Mouse (Mus musculus) midbrain, embryonic 16.5 days (tissue): ENCODE results near the gene Pparg. TPM values are rescaled to one million over a fixed set of nuclear protein-coding genes. Genes with fewer than 3 reads are reported as not detected.

Source experiments
- ATAC-seq: fragments of 200-750 bp; cut with Nextera tagmentation; 2 replicates; pipeline ENCODE4 v1.8.0; 2017; ENCODE audit warnings: moderate TSS enrichment
- H3K27ac ChIP-seq: fragments of 300-500 bp; sonication (generic); 2 replicates; pipeline ENCODE4 v1.5.1; 2014; ENCODE audit warnings: mild to moderate bottlenecking, low read length, mixed read lengths
- H3K27me3 ChIP-seq: fragments of 300-500 bp; sonication (generic); 2 replicates; pipeline ENCODE4 v1.6.1; 2014; ENCODE audit warnings: low read depth, low read length, mixed read lengths; ENCODE audit not compliant: control insufficient read depth, insufficient read depth
- H3K36me3 ChIP-seq: fragments of 300-500 bp; sonication (generic); 2 replicates; pipeline ENCODE4 v1.6.1; 2014; ENCODE audit warnings: mild to moderate bottlenecking, low read length, moderate library complexity, mixed read lengths; ENCODE audit not compliant: control insufficient read depth, insufficient read depth
- H3K4me1 ChIP-seq: fragments of 300-500 bp; sonication (generic); 2 replicates; pipeline ENCODE4 v1.6.1; 2014; ENCODE audit warnings: mild to moderate bottlenecking, low read length, mixed read lengths; ENCODE audit not compliant: control insufficient read depth, insufficient read depth
- H3K4me2 ChIP-seq: fragments of 300-500 bp; sonication (generic); 2 replicates; pipeline ENCODE4 v1.6.1; 2014; ENCODE audit warnings: mild to moderate bottlenecking, low read length, mixed read lengths
- H3K4me3 ChIP-seq: fragments of 300-500 bp; sonication (generic); 2 replicates; pipeline ENCODE4 v1.5.1; 2014; ENCODE audit warnings: low read depth, mild to moderate bottlenecking, low read length, moderate library complexity, mixed read lengths
- H3K9ac ChIP-seq: fragments of 300-500 bp; sonication (generic); 2 replicates; pipeline ENCODE4 v1.6.1; 2014; ENCODE audit warnings: low read depth, low read length, mixed read lengths
- H3K9me3 ChIP-seq: fragments of 300-500 bp; sonication (generic); replicated peaks from 2 replicates; pipeline ENCODE4 v1.6.1; 2014; ENCODE audit warnings: mild to moderate bottlenecking, low read length, mixed read lengths; ENCODE audit not compliant: control insufficient read depth, poor library complexity, severe bottlenecking
- WGBS: fragments of 180-500 bp; shearing (Covaris S2); extraction: QIAGEN DNeasy Blood & Tissue Kit; methylation state at CpG from one replicate; pipeline ENCODE4 v1.1.7; 2014; 5-methylcytosine and 5-hydroxymethylcytosine counted together
- polyA plus RNA-seq: library from polyadenylated mRNA; unstranded; fragments of >200 nt; fragmentation: Nextera tagmentation; extraction: Ambion mirVana; gene quantifications from 2 replicates; pipeline ENCODE4 v1.2.1, GENCODE M21; 2015

Gene Pparg
- polyA plus RNA-seq, 1 experiment from 2014 or later, result 0.39 TPM

- Histone ChIP-seq H3K9me3 (no peaks in the 10 kb centered on the region), H3K27ac (no peak overlapping the region), H3K4me3 (no peak overlapping the region), H3K36me3 (no peaks in the 10 kb centered on the region), H3K4me2 (no peak overlapping the region), H3K9ac (no peak overlapping the region), H3K4me1 (no peaks in the 10 kb centered on the region), H3K27me3 (no peaks in the 10 kb centered on the region)
- ATAC-seq, result no peak
- 50% methylated on average over 2 of the region's 2 CpGs for WGBS
Observed at GRCm38 (mm10) chr6:115465463-115465862, 104.7 kb downstream of the Pparg start.

DNA sequence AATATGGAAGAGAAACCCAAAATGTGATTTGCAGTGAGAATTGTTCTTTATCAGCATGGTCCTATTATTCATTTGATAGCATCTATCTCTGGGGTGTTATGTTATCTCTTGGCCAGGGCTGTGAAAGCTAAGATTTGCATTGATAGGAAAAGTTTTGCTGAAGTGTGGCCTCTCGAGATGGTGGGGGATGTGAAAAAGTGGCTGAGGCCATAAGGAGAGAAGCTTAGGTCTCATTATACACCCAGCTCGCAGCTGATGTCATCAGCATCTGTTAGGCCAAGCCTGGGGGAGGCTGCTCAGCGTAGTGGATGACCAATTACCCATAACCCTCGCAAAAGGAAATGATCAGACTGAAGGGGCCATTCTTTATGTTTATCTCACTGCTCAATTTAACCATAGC is 105.1 kb downstream of the Pparg start:
- Histone ChIP-seq H3K9ac (no peak overlapping the region), H3K36me3 (no peaks in the 10 kb centered on the region), H3K4me3 (no peak overlapping the region), H3K4me1 (no peaks in the 10 kb centered on the region), H3K4me2 (no peak overlapping the region), H3K27me3 (no peaks in the 10 kb centered on the region), H3K27ac (no peak overlapping the region), H3K9me3 (no peaks in the 10 kb centered on the region)
- ATAC-seq, result no peak
- WGBS, result 50% methylated on average over 4 of the region's 4 CpGs

DNA sequence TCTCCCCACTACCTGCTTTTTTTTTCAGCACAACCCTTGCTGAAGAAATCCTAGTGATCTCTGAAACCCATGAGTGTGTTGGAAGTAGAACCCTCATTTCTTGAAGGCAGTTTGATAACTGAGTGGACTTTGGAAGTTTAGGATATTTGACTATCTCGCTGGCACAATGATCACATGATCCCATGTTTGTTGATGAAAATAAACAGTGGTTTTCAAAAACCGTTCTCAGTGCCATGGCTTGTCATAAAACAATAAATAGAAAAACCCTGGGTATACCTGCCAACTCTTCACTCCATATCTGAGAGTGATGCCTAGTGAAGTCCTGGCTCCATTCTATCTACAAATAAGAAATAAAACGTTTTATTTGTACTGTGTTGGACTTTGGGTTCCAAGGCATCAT is 105.8 kb downstream of the Pparg start:
- Histone ChIP-seq H3K4me3 (no peak overlapping the region), H3K27ac (no peak overlapping the region), H3K4me1 (no peaks in the 10 kb centered on the region), H3K27me3 (no peaks in the 10 kb centered on the region), H3K4me2 (no peak overlapping the region), H3K9me3 (no peaks in the 10 kb centered on the region), H3K9ac (no peak overlapping the region), H3K36me3 (no peaks in the 10 kb centered on the region)
- ATAC-seq, result no peak
- 72% methylated on average over 3 of the region's 3 CpGs for WGBS

- Histone ChIP-seq H3K27me3 (no peaks in the 10 kb centered on the region), H3K4me1 (no peaks in the 10 kb centered on the region), H3K27ac (no peak overlapping the region), H3K4me2 (no peak overlapping the region), H3K4me3 (no peak overlapping the region), H3K36me3 (no peaks in the 10 kb centered on the region), H3K9me3 (no peaks in the 10 kb centered on the region), H3K9ac (no peak overlapping the region)
- ATAC-seq, result no peak
- 81% methylated on average over 3 of the region's 3 CpGs for WGBS
Observed at GRCm38 (mm10) chr6:115469666-115470581, 109.2 kb downstream of the Pparg start.

DNA sequence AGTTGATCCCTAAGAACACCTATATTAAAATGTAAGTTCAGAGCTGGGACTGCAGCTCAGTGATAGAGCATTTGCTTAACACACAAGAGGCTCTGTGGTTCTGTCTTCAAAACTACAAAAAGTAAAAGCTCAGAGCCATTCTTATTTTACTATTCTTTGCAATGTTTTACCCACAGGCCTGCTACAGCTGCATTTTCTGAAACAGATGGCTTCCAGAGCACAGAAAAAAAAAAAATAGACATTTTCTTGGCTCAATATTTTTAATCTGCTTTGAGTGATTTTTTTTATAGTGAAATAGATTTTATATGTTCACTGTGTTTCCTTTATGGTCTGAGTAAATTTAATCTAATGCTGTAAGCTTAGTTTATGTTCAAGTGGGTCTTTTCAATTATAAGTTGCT is 111.2 kb downstream of the Pparg start:
- H3K4me3 ChIP-seq, result no peak overlapping the region
- no peaks in the 10 kb centered on the region for H3K9me3 ChIP-seq
- H3K4me2 ChIP-seq, result no peak overlapping the region
- ATAC-seq, result no peak
- no peaks in the 10 kb centered on the region for H3K36me3 ChIP-seq
- no peaks in the 10 kb centered on the region for H3K27me3 ChIP-seq
- no peak overlapping the region for H3K27ac ChIP-seq
- no peak overlapping the region for H3K9ac ChIP-seq
- no peaks in the 10 kb centered on the region for H3K4me1 ChIP-seq

DNA sequence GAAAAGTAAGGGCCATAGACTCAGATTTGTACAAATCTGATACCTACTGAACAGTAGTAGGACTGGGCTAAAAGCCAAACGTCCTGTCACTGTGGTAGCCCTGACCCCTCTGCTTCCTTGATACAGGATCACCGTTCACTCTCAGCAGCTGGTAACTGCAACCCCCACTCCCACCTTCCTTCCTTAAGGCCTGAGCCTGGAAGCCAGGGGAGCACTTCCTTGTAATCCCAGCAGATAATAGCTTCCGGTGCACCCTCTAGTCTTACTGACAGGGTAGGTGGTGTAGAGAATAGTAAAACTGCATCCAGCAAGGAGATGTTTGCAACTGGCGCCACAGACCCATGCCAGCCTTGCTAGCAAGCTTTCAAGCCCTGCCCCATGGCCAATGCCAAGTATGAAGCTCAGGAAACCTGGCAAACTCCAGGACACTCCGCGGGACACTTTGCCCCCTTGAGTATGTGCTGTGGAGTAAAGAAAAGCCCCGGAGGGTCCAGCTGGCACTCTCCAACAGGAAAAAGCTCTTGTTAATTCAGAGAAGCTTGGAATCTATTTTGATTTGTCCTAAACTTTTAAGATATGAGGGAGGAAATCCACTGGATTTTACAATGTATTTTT is 116.4 kb downstream of the Pparg start:
- H3K4me1 ChIP-seq, result peaks cover 9% of the 10 kb centered on the region
- H3K4me2 ChIP-seq, result no peak overlapping the region
- no peaks in the 10 kb centered on the region for H3K36me3 ChIP-seq
- no peak overlapping the region for H3K27ac ChIP-seq
- H3K4me3 ChIP-seq, result no peak overlapping the region
- no peak for ATAC-seq
- H3K9me3 ChIP-seq, result no peaks in the 10 kb centered on the region
- peaks cover 2% of the 10 kb centered on the region for H3K27me3 ChIP-seq
- WGBS, result 47% methylated on average over 7 of the region's 7 CpGs
- H3K9ac ChIP-seq, result no peak overlapping the region

GRCm38 (mm10) chr6:115479963-115480321 is 119.2 kb downstream of the Pparg start:
- no peaks in the 10 kb centered on the region for H3K9me3 ChIP-seq
- ATAC-seq, result no peak
- H3K36me3 ChIP-seq, result no peaks in the 10 kb centered on the region
- H3K4me2 ChIP-seq, result no peak overlapping the region
- H3K4me3 ChIP-seq, result no peak overlapping the region
- H3K27me3 ChIP-seq, result peaks cover 7% of the 10 kb centered on the region
- no peak overlapping the region for H3K9ac ChIP-seq
- H3K27ac ChIP-seq, result no peak overlapping the region
- peaks cover 9% of the 10 kb centered on the region for H3K4me1 ChIP-seq

DNA sequence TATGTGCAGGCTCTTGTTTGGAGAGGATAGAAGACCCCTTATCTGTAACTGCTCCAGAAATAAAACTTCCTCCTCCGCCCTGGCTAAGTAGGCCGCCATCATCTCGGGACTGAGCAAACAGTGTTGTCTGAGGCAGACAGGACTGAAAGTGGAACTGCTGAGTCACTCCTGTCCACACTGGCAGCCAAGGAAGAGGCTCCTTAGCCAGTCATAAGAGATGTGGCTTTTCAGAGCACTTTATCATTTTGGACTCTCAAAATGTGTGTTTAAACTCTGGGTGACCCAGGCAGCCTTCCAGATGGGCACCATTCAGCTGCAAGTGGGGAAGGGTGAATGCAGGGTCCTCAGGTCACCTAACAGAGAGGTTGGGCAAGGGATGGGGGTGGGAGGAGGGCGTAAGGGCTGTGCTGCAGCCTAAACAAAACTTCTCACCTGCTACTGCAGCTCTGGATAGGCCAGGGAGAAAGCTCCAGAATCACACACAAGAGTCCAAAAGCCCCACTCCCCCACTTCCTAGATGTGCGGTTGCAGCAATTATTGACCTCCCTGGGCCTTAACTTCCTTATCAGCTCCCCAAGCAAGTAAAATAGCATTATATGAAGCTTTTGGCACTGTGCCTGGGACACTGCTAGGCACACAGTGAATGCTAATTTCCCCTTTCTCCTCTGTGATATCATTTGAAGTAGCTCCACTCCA is 119.7 kb downstream of the Pparg start:
- WGBS, result 31% methylated on average over 5 of the region's 5 CpGs
- peaks cover 8% of the 10 kb centered on the region for H3K27me3 ChIP-seq
- peak; percentile 81 for ATAC-seq

GRCm38 (mm10) chr6:115481018-115481354 is 120.2 kb downstream of the Pparg start:
- peak; percentile 56; the same call in 1 of the 2 replicates for ATAC-seq
- H3K4me1 ChIP-seq, result peaks cover 9% of the 10 kb centered on the region
- peaks cover 8% of the 10 kb centered on the region for H3K27me3 ChIP-seq
- 0% methylated on average over 1 of the region's 1 CpGs for WGBS
- no peaks in the 10 kb centered on the region for H3K9me3 ChIP-seq
- H3K36me3 ChIP-seq, result no peaks in the 10 kb centered on the region
- no peak overlapping the region for H3K27ac ChIP-seq
- H3K9ac ChIP-seq, result no peak overlapping the region
- H3K4me2 ChIP-seq, result no peak overlapping the region
- H3K4me3 ChIP-seq, result no peak overlapping the region

More for the DNA sequence above, 119.7 kb downstream of the Pparg start:
- Histone ChIP-seq H3K9me3 (no peaks in the 10 kb centered on the region), H3K4me1 (peaks cover 9% of the 10 kb centered on the region), H3K4me2 (no peak overlapping the region), H3K36me3 (no peaks in the 10 kb centered on the region), H3K9ac (no peak overlapping the region), H3K27ac (no peak overlapping the region), H3K4me3 (no peak overlapping the region)
